Mouse (Mus musculus): ENCODE measurements at regions not wholly inside any gene's neighbourhood (a gene's known extent, or its start where the extent isn't known, plus 50 kb on each side); places are given as distances from the start of the nearest gene placed in this dataset.

- DNase-seq (ENCODE audit: low spot score in 2 of 2): no peak
These were observed 173.8 kb upstream of the Gm4791 start for GRCm38 (mm10) chr9:46824703-46825102.

- no peak for DNase-seq (ENCODE audit: low spot score in 2 of 2)
These were observed 178.7 kb upstream of the Gm4791 start for GRCm38 (mm10) chr9:46819808-46820207.

- DNase-seq (ENCODE audit: low spot score in 2 of 2): no peak
These were observed 179.2 kb upstream of the Gm4791 start for GRCm38 (mm10) chr9:46819376-46819775.

GRCm38 (mm10) chr9:46816126-46816525 is 182.4 kb upstream of the Gm4791 start:
- DNase-seq (ENCODE audit: low spot score in 2 of 2): no peak

- DNase-seq (ENCODE audit: low spot score in 2 of 2): peak; percentile 43 to 55
These were observed 183.9 kb upstream of the Gm4791 start for GRCm38 (mm10) chr9:46814478-46815241.

GRCm38 (mm10) chr9:46810266-46810665 is 188.3 kb upstream of the Gm4791 start:
- DNase-seq (ENCODE audit: low spot score in 2 of 2): no peak

GRCm38 (mm10) chr9:46795446-46795845 is 203.1 kb upstream of the Gm4791 start:
- DNase-seq (ENCODE audit: low spot score in 2 of 2): no peak

- DNase-seq (ENCODE audit: low spot score in 2 of 2): no peak
These were observed 209.5 kb upstream of the Gm4791 start for GRCm38 (mm10) chr9:46789036-46789435.

GRCm38 (mm10) chr9:46788456-46788855 is 210.1 kb upstream of the Gm4791 start:
- DNase-seq (ENCODE audit: low spot score in 2 of 2): no peak

- no peak for DNase-seq (ENCODE audit: low spot score in 2 of 2)
These were observed 214.1 kb upstream of the Gm4791 start for GRCm38 (mm10) chr9:46784355-46784975.

GRCm38 (mm10) chr9:46783597-46784354 is 214.8 kb upstream of the Gm4791 start:
- no peak for DNase-seq (ENCODE audit: low spot score in 2 of 2)

- no peak for DNase-seq (ENCODE audit: low spot score in 2 of 2)
These were observed 216.9 kb upstream of the Gm4791 start for GRCm38 (mm10) chr9:46781681-46782080.

GRCm38 (mm10) chr9:46778769-46779168 is 219.8 kb upstream of the Gm4791 start:
- no peak for DNase-seq (ENCODE audit: low spot score in 2 of 2)

- no peak for DNase-seq (ENCODE audit: low spot score in 2 of 2)
These were observed 223.7 kb upstream of the Gm4791 start for GRCm38 (mm10) chr9:46774821-46775220.

GRCm38 (mm10) chr9:46760247-46760646 is 238.3 kb upstream of the Gm4791 start:
- no peak for DNase-seq (ENCODE audit: low spot score in 2 of 2)

GRCm38 (mm10) chr9:46757005-46757672 is 241.4 kb upstream of the Gm4791 start:
- DNase-seq (ENCODE audit: low spot score in 2 of 2): no peak

- DNase-seq (ENCODE audit: low spot score in 2 of 2): no peak
These were observed 246.6 kb upstream of the Gm4791 start for GRCm38 (mm10) chr9:46751981-46752380.

- DNase-seq (ENCODE audit: low spot score in 2 of 2): no peak
These were observed 249.1 kb upstream of the Gm4791 start for GRCm38 (mm10) chr9:46749441-46749840.

GRCm38 (mm10) chr9:46746266-46746665 is 252.3 kb upstream of the Gm4791 start:
- no peak for DNase-seq (ENCODE audit: low spot score in 2 of 2)

- DNase-seq (ENCODE audit: low spot score in 2 of 2): no peak
These were observed 258.0 kb upstream of the Gm4791 start for GRCm38 (mm10) chr9:46740496-46740895.

- DNase-seq (ENCODE audit: low spot score in 2 of 2): no peak
These were observed 259.2 kb upstream of the Gm4791 start for GRCm38 (mm10) chr9:46739341-46739740.

- DNase-seq (ENCODE audit: low spot score in 2 of 2): no peak
These were observed 259.9 kb upstream of the Gm4791 start for GRCm38 (mm10) chr9:46738634-46739033.

All from gastrocnemius, postnatal 4 days (tissue).